Mouse (Mus musculus): ENCODE results near the gene Guca2a. TPM values are rescaled to one million over a fixed set of nuclear protein-coding genes. Genes with fewer than 3 reads are reported as not detected.

The Guca2a gene
- total RNA-seq, 2 experiments from 2014 or later = not detected

Other genes with a start within 250 kb of the Guca2a start
- gene Ccdc30, start 222.2 kb upstream of the Guca2a start, total RNA-seq (2021) = 1 to 10 TPM in 1 of 2 experiments, under 1 TPM in 1; 0.99 to 1.4 TPM
- 10 to 100 TPM; 12.2 to 12.4 TPM for gene Ppcs, start 215.3 kb upstream of the Guca2a start, total RNA-seq (2021)
- gene Zmynd12, start 214.9 kb upstream of the Guca2a start, total RNA-seq (2021) = not detected
- 1 to 10 TPM; 4.3 to 5.8 TPM for gene Rimkla, start 145.1 kb upstream of the Guca2a start, total RNA-seq (2021)
- 10 to 100 TPM; 51.3 to 53.5 TPM for gene Foxj3, start 100.7 kb upstream of the Guca2a start, total RNA-seq (2021)
- gene Frg2f1, start 98.2 kb upstream of the Guca2a start, total RNA-seq (2021) = 1 to 10 TPM; 7.1 to 7.5 TPM
- gene Guca2b, start 21.2 kb downstream of the Guca2a start, total RNA-seq (2021) = under 1 TPM in 1 of 2 experiments, not detected in 1; 0.79 TPM
- 1 to 10 TPM; 6.2 to 7.1 TPM for gene Hivep3, start 96.1 kb downstream of the Guca2a start, total RNA-seq (2021)

Measured in heart, postnatal 4 days (tissue).